9 mouse cellular contexts compared by ENCODE assay signal in genomic region chrX:99339081-99339876, GRCm38 (mm10).
DNase-seq lines count a peak whose midpoint lies in the region; ATAC-seq and TF ChIP-seq lines count a peak whose summit lies in the region.
"Had no signal": no experiment of that assay in that cellular context is flagged by ENCODE, and none has a peak within 500 bp of the region (broad histone marks: within the 10 kb centered on the region; RNA-seq: fewer than 3 reads in every experiment).

No protein-coding gene starts in this region.

- no peaks in the 10 kb centered on the region for H3K9me3 ChIP-seq in embryonic facial prominence, embryonic 15.5 days (replicated peaks)
- H3K9me3 ChIP-seq in hindbrain, embryonic 11.5 days (ENCODE audit: control insufficient read depth, low read length): no peaks in the 10 kb centered on the region
- H3K9me3 ChIP-seq in lung, embryonic 14.5 days (ENCODE audit: low read depth, low read length): no peaks in the 10 kb centered on the region
- H3K9me3 ChIP-seq in neural tube, embryonic 12.5 days: no peaks in the 10 kb centered on the region

- peaks cover 18% of the 10 kb centered on the region; the same call in 1 of the 2 replicates for H3K4me1 ChIP-seq in embryonic facial prominence, embryonic 15.5 days
- H3K4me1 ChIP-seq in hindbrain, embryonic 11.5 days (replicated peaks; ENCODE audit: control insufficient read depth, insufficient read depth, low read length): no peaks in the 10 kb centered on the region
- 0 out of 2 replicates have a peak, but pooled peaks cover 5% of the 10 kb centered on the region for H3K4me1 ChIP-seq in lung, embryonic 14.5 days (ENCODE audit: insufficient read depth)
- H3K4me1 ChIP-seq in neural tube, embryonic 12.5 days: no peaks in the 10 kb centered on the region; the same call in 1 of the 2 replicates

- no peak overlapping the region for H3K4me3 ChIP-seq in embryonic facial prominence, embryonic 15.5 days (replicated peaks)
- H3K4me3 ChIP-seq in hindbrain, embryonic 11.5 days (ENCODE audit: low read depth, low read length): no peak overlapping the region
- no peak overlapping the region for H3K4me3 ChIP-seq in lung, embryonic 14.5 days (ENCODE audit: low read depth, low read length)
- no peak overlapping the region for H3K4me3 ChIP-seq in neural tube, embryonic 12.5 days
- H3K4me3 ChIP-seq: left cerebral cortex, adult 2 months had no signal

- WGBS in embryonic facial prominence, embryonic 15.5 days: 31% methylated on average over 9 of the region's 9 CpGs
- 13% methylated on average over 7 of the region's 9 CpGs for WGBS in hindbrain, embryonic 11.5 days
- WGBS in lung, embryonic 14.5 days: 39% methylated on average over 7 of the region's 9 CpGs
- WGBS in neural tube, embryonic 12.5 days: 36% methylated on average over 7 of the region's 9 CpGs

- peak overlapping the region; percentile 65; the same call in 1 of the 2 replicates for H3K27ac ChIP-seq in embryonic facial prominence, embryonic 15.5 days (replicated peaks)
- no peak overlapping the region for H3K27ac ChIP-seq in hindbrain, embryonic 11.5 days (ENCODE audit: low read depth, low read length)
- H3K27ac ChIP-seq in lung, embryonic 14.5 days (ENCODE audit: low read depth): peak overlapping the region; percentile 46; the same call in 1 of the 2 replicates
- no peak overlapping the region for H3K27ac ChIP-seq in neural tube, embryonic 12.5 days
- H3K27ac ChIP-seq: left cerebral cortex, adult 2 months had no signal

- peak; percentile 47; the same call in 1 of the 2 replicates for ATAC-seq in embryonic facial prominence, embryonic 15.5 days (ENCODE audit: insufficient number of reproducible peaks, low FRiP score, low TSS enrichment, low read depth)
- peak; percentile 65 for ATAC-seq in hindbrain, embryonic 11.5 days (ENCODE audit: low FRiP score)
- ATAC-seq in lung, embryonic 14.5 days (ENCODE audit: insufficient read depth): peak; percentile 38; the same call in 1 of the 2 replicates
- ATAC-seq in neural tube, embryonic 12.5 days (ENCODE audit: low FRiP score, low read depth): peak; percentile 61
- no peak for ATAC-seq in inflammation-experienced regulatory T-cells, adult 6 months

- no peak overlapping the region for H3K9ac ChIP-seq in embryonic facial prominence, embryonic 15.5 days
- no peak overlapping the region for H3K9ac ChIP-seq in hindbrain, embryonic 11.5 days (ENCODE audit: low read depth, low read length)
- H3K9ac ChIP-seq in lung, embryonic 14.5 days: no peak overlapping the region
- 0 out of 2 replicates have a peak overlapping the region, but pooled peaks have one; percentile 3 for H3K9ac ChIP-seq in neural tube, embryonic 12.5 days

- DNase-seq in hindbrain, embryonic 11.5 days (ENCODE audit: low spot score): no peak
- no peak for DNase-seq in lung, embryonic 14.5 days
- no peak for DNase-seq in frontal cortex, postnatal 14 days (ENCODE audit: low spot score in 2 of 2)
- DNase-seq in cerebellum, postnatal 10 days: no peak
- DNase-seq: gastrocnemius, postnatal 10 days had no signal

- H3K4me2 ChIP-seq in embryonic facial prominence, embryonic 15.5 days (replicated peaks): no peak overlapping the region; the same call in 1 of the 2 replicates
- H3K4me2 ChIP-seq in hindbrain, embryonic 11.5 days (replicated peaks; ENCODE audit: low read depth, low read length): no peak overlapping the region
- H3K4me2 ChIP-seq in lung, embryonic 14.5 days: no peak overlapping the region
- H3K4me2 ChIP-seq in neural tube, embryonic 12.5 days (replicated peaks): 0 out of 2 replicates have a peak overlapping the region, but pooled peaks have one; percentile 9

- peak; percentile 13; the same call in 1 of the 2 replicates for TF ChIP-seq CTCF in lung, embryonic 14.5 days (IDR thresholded peaks at IDR 0.05; ENCODE audit: low read depth)

- H3K27me3 ChIP-seq in embryonic facial prominence, embryonic 15.5 days: peaks cover 7% of the 10 kb centered on the region; the same call in 1 of the 2 replicates
- peaks cover 5% of the 10 kb centered on the region; the same call in 1 of the 2 replicates for H3K27me3 ChIP-seq in hindbrain, embryonic 11.5 days (ENCODE audit: control insufficient read depth, insufficient read depth, low read length)
- no peaks in the 10 kb centered on the region for H3K27me3 ChIP-seq in lung, embryonic 14.5 days (ENCODE audit: insufficient read depth, low read length)
- H3K27me3 ChIP-seq in neural tube, embryonic 12.5 days (replicated peaks): no peaks in the 10 kb centered on the region; the same call in 1 of the 2 replicates

- H3K36me3 ChIP-seq in embryonic facial prominence, embryonic 15.5 days: no peaks in the 10 kb centered on the region
- no peaks in the 10 kb centered on the region for H3K36me3 ChIP-seq in hindbrain, embryonic 11.5 days (ENCODE audit: control insufficient read depth, insufficient read depth, low read length)
- H3K36me3 ChIP-seq in lung, embryonic 14.5 days (ENCODE audit: insufficient read depth): no peaks in the 10 kb centered on the region
- H3K36me3 ChIP-seq in neural tube, embryonic 12.5 days: no peaks in the 10 kb centered on the region

Comparison
In these comparisons a context has a peak if more than half of its experiments do, and no peak if none do; other contexts are left out.
1. H3K27ac ChIP-seq: peak in embryonic facial prominence, embryonic 15.5 days (single experiment) and lung, embryonic 14.5 days (single experiment); none in hindbrain, embryonic 11.5 days (single experiment) and neural tube, embryonic 12.5 days (single experiment).